19 mouse cellular contexts compared by ENCODE assay signal in the genomic region with DNA sequence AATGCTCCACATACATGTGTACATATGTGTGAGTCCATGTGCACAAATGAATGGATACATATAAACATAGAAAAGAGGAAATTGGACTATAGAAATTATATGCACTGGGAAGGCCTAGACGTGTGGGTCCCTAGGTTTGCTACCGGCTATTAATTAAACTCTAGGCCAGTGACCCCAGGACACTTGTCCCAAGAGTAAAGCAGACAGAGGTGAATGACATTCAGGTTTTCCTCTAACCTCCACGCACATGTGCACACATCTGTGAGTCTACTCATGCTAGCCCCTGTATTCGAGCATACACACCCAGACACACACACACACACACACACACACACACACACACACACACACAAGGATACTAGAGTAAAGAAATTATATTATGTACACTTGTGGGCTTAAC.
"Had no signal": no experiment of that assay in that cellular context is flagged by ENCODE, and none has a peak within 500 bp of the region (broad histone marks: within the 10 kb centered on the region; RNA-seq: fewer than 3 reads in every experiment).

No protein-coding gene starts in this region.

- H3K27ac ChIP-seq: kidney, embryonic 15.5 days; left cerebral cortex, adult 2 months; liver, embryonic 13.5 days; macrophage; midbrain, embryonic 10.5 days; neural tube, embryonic 12.5 days; stomach, embryonic 15.5 days had no signal

- H3K4me3 ChIP-seq: kidney, embryonic 15.5 days; left cerebral cortex, adult 2 months; liver, embryonic 13.5 days; midbrain, embryonic 10.5 days; neural tube, embryonic 12.5 days; stomach, embryonic 15.5 days had no signal

- H3K27me3 ChIP-seq: kidney, embryonic 15.5 days; liver, embryonic 13.5 days; neural tube, embryonic 12.5 days; stomach, embryonic 15.5 days had no signal

- H3K4me1 ChIP-seq: kidney, embryonic 15.5 days; liver, embryonic 13.5 days; midbrain, embryonic 10.5 days; neural tube, embryonic 12.5 days; stomach, embryonic 15.5 days had no signal

- DNase-seq: kidney, adult 8-10 months; kidney, postnatal 10 days; kidney, postnatal 36 days; layer of hippocampus, postnatal 36 days; liver, embryonic 13.5 days; lung, embryonic 14.5 days; retina, postnatal 1 day; right cerebral cortex, postnatal 25 days; spleen, adult 18-20 months; thymus, postnatal 25 days had no signal

- H3K9ac ChIP-seq: kidney, embryonic 15.5 days; liver, embryonic 13.5 days; lung, embryonic 14.5 days; neural tube, embryonic 12.5 days; stomach, embryonic 15.5 days had no signal

- H3K9me3 ChIP-seq: kidney, embryonic 15.5 days; liver, embryonic 13.5 days; midbrain, embryonic 10.5 days; neural tube, embryonic 12.5 days; stomach, embryonic 15.5 days had no signal

- H3K4me2 ChIP-seq: kidney, embryonic 15.5 days; liver, embryonic 13.5 days; lung, embryonic 14.5 days; neural tube, embryonic 12.5 days; stomach, embryonic 15.5 days had no signal

- H3K36me3 ChIP-seq: liver, embryonic 13.5 days; midbrain, embryonic 10.5 days; neural tube, embryonic 12.5 days; stomach, embryonic 15.5 days had no signal

- ATAC-seq: inflammation-experienced regulatory T-cells, adult 6 months; intestine, embryonic 16.5 days; lung, postnatal 0 days had no signal
